Mouse (Mus musculus): ENCODE results near the gene Slc24a2. TPM values are rescaled to one million over a fixed set of nuclear protein-coding genes. Genes with fewer than 3 reads are reported as not detected.

Slc24a2 gene
- polyA plus RNA-seq, 1 experiment from 2014 or later: 1.0 TPM

- no peak overlapping the region for H3K4me3 ChIP-seq (replicated peaks)
Measured at GRCm38 (mm10) chr4:87184147-87184930, 45.9 kb downstream of the Slc24a2 start.

GRCm38 (mm10) chr4:87177116-87177515, 53.2 kb downstream of the Slc24a2 start:
- H3K9me3 ChIP-seq: no peaks in the 10 kb centered on the region
- no peak overlapping the region for H3K4me2 ChIP-seq
- no peak overlapping the region for H3K4me3 ChIP-seq (replicated peaks)
- no peaks in the 10 kb centered on the region for H3K4me1 ChIP-seq
- no peaks in the 10 kb centered on the region for H3K27me3 ChIP-seq
- no peak overlapping the region for H3K27ac ChIP-seq
- no peak overlapping the region for H3K9ac ChIP-seq
- no peaks in the 10 kb centered on the region for H3K36me3 ChIP-seq (replicated peaks)
- WGBS: 71% methylated on average over 3 of the region's 3 CpGs
- no peak for ATAC-seq (ENCODE audit: low FRiP score)

More at GRCm38 (mm10) chr4:87184147-87184930, 45.9 kb downstream of the Slc24a2 start:
- WGBS: 59% methylated on average over 10 of the region's 10 CpGs
- H3K9ac ChIP-seq: no peak overlapping the region
- no peaks in the 10 kb centered on the region for H3K9me3 ChIP-seq
- H3K27me3 ChIP-seq: no peaks in the 10 kb centered on the region
- peaks cover 8% of the 10 kb centered on the region for H3K4me1 ChIP-seq
- no peak for ATAC-seq (ENCODE audit: low FRiP score)
- no peaks in the 10 kb centered on the region for H3K36me3 ChIP-seq (replicated peaks)
- H3K4me2 ChIP-seq: no peak overlapping the region
- H3K27ac ChIP-seq: no peak overlapping the region

- no peak overlapping the region for H3K4me3 ChIP-seq (replicated peaks)
- 86% methylated on average over 6 of the region's 6 CpGs for WGBS
- no peaks in the 10 kb centered on the region for H3K9me3 ChIP-seq
- H3K27ac ChIP-seq: no peak overlapping the region
- no peaks in the 10 kb centered on the region for H3K27me3 ChIP-seq
- H3K36me3 ChIP-seq (replicated peaks): no peaks in the 10 kb centered on the region
- no peak overlapping the region for H3K4me2 ChIP-seq
- ATAC-seq (ENCODE audit: low FRiP score): no peak
- no peaks in the 10 kb centered on the region for H3K4me1 ChIP-seq
- no peak overlapping the region for H3K9ac ChIP-seq
Measured at GRCm38 (mm10) chr4:87163945-87164344, 66.3 kb downstream of the Slc24a2 start.

GRCm38 (mm10) chr4:87158053-87158452, 72.2 kb downstream of the Slc24a2 start:
- Histone ChIP-seq H3K36me3 (replicated peaks) (no peaks in the 10 kb centered on the region), H3K4me2 (no peak overlapping the region), H3K4me3 (replicated peaks) (no peak overlapping the region), H3K9ac (no peak overlapping the region), H3K4me1 (no peaks in the 10 kb centered on the region), H3K27me3 (no peaks in the 10 kb centered on the region), H3K27ac (no peak overlapping the region), H3K9me3 (no peaks in the 10 kb centered on the region)
- WGBS: over 99% methylated on average over 4 of the region's 4 CpGs
- ATAC-seq (ENCODE audit: low FRiP score): no peak

GRCm38 (mm10) chr4:87151990-87152389, 78.3 kb downstream of the Slc24a2 start:
- no peak for ATAC-seq (ENCODE audit: low FRiP score)
- no peak overlapping the region for H3K4me2 ChIP-seq
- no peak overlapping the region for H3K27ac ChIP-seq
- WGBS: 85% methylated on average over 7 of the region's 7 CpGs
- H3K36me3 ChIP-seq (replicated peaks): no peaks in the 10 kb centered on the region
- H3K4me1 ChIP-seq: no peaks in the 10 kb centered on the region
- H3K9me3 ChIP-seq: no peaks in the 10 kb centered on the region
- no peaks in the 10 kb centered on the region for H3K27me3 ChIP-seq
- H3K4me3 ChIP-seq (replicated peaks): no peak overlapping the region
- no peak overlapping the region for H3K9ac ChIP-seq

GRCm38 (mm10) chr4:87149584-87149983, 80.7 kb downstream of the Slc24a2 start:
- Histone ChIP-seq H3K4me3 (replicated peaks) (no peak overlapping the region), H3K27ac (no peak overlapping the region)
- ATAC-seq (ENCODE audit: low FRiP score): no peak

GRCm38 (mm10) chr4:87141590-87142365, 88.5 kb downstream of the Slc24a2 start:
- Histone ChIP-seq H3K36me3 (replicated peaks) (no peaks in the 10 kb centered on the region), H3K4me3 (replicated peaks) (no peak overlapping the region), H3K9me3 (no peaks in the 10 kb centered on the region), H3K27me3 (no peaks in the 10 kb centered on the region), H3K9ac (no peak overlapping the region), H3K4me2 (no peak overlapping the region), H3K27ac (no peak overlapping the region), H3K4me1 (peaks cover 6% of the 10 kb centered on the region; the same call in 1 of the 2 replicates)
- WGBS: 79% methylated on average over 12 of the region's 12 CpGs
- no peak for ATAC-seq (ENCODE audit: low FRiP score)

More at GRCm38 (mm10) chr4:87149584-87149983, 80.7 kb downstream of the Slc24a2 start:
- Histone ChIP-seq H3K4me1 (no peaks in the 10 kb centered on the region), H3K36me3 (replicated peaks) (no peaks in the 10 kb centered on the region), H3K9me3 (no peaks in the 10 kb centered on the region), H3K9ac (no peak overlapping the region), H3K4me2 (no peak overlapping the region), H3K27me3 (no peaks in the 10 kb centered on the region)
- 54% methylated on average over 2 of the region's 2 CpGs for WGBS

- no peak for ATAC-seq (ENCODE audit: low FRiP score)
- no peaks in the 10 kb centered on the region for H3K27me3 ChIP-seq
- no peaks in the 10 kb centered on the region for H3K36me3 ChIP-seq (replicated peaks)
- H3K9me3 ChIP-seq: no peaks in the 10 kb centered on the region
- H3K9ac ChIP-seq: no peak overlapping the region
- H3K4me3 ChIP-seq (replicated peaks): no peak overlapping the region
- no peak overlapping the region for H3K4me2 ChIP-seq
- H3K27ac ChIP-seq: no peak overlapping the region
- peaks cover 6% of the 10 kb centered on the region; the same call in 1 of the 2 replicates for H3K4me1 ChIP-seq
- WGBS: 80% methylated on average over 3 of the region's 3 CpGs
Measured at GRCm38 (mm10) chr4:87140901-87141300, 89.4 kb downstream of the Slc24a2 start.

GRCm38 (mm10) chr4:87132525-87132924, 97.8 kb downstream of the Slc24a2 start:
- Histone ChIP-seq H3K9me3 (no peaks in the 10 kb centered on the region), H3K27ac (no peak overlapping the region), H3K9ac (no peak overlapping the region), H3K4me1 (no peaks in the 10 kb centered on the region), H3K4me2 (no peak overlapping the region), H3K27me3 (no peaks in the 10 kb centered on the region), H3K36me3 (replicated peaks) (no peaks in the 10 kb centered on the region), H3K4me3 (replicated peaks) (no peak overlapping the region)
- 85% methylated on average over 5 of the region's 5 CpGs for WGBS
- no peak for ATAC-seq (ENCODE audit: low FRiP score)

- no peaks in the 10 kb centered on the region for H3K9me3 ChIP-seq
- no peak overlapping the region for H3K9ac ChIP-seq
- no peak overlapping the region for H3K27ac ChIP-seq
- H3K4me1 ChIP-seq: no peaks in the 10 kb centered on the region
- no peak overlapping the region for H3K4me2 ChIP-seq
- 80% methylated on average over 4 of the region's 4 CpGs for WGBS
- no peaks in the 10 kb centered on the region for H3K36me3 ChIP-seq (replicated peaks)
- no peaks in the 10 kb centered on the region for H3K27me3 ChIP-seq
- no peak overlapping the region for H3K4me3 ChIP-seq (replicated peaks)
- ATAC-seq (ENCODE audit: low FRiP score): no peak
Measured at GRCm38 (mm10) chr4:87126756-87127155, 103.5 kb downstream of the Slc24a2 start.

GRCm38 (mm10) chr4:87119758-87120157, 110.5 kb downstream of the Slc24a2 start:
- Histone ChIP-seq H3K27ac (no peak overlapping the region), H3K9me3 (no peaks in the 10 kb centered on the region), H3K36me3 (replicated peaks) (no peaks in the 10 kb centered on the region), H3K4me2 (no peak overlapping the region), H3K27me3 (no peaks in the 10 kb centered on the region), H3K4me1 (no peaks in the 10 kb centered on the region), H3K4me3 (replicated peaks) (no peak overlapping the region), H3K9ac (no peak overlapping the region)
- 43% methylated on average over 4 of the region's 4 CpGs for WGBS
- no peak for ATAC-seq (ENCODE audit: low FRiP score)

GRCm38 (mm10) chr4:87115726-87116125, 114.6 kb downstream of the Slc24a2 start:
- Histone ChIP-seq H3K36me3 (replicated peaks) (no peaks in the 10 kb centered on the region), H3K4me1 (no peaks in the 10 kb centered on the region), H3K9me3 (no peaks in the 10 kb centered on the region), H3K27ac (no peak overlapping the region), H3K4me3 (replicated peaks) (no peak overlapping the region), H3K4me2 (no peak overlapping the region), H3K9ac (no peak overlapping the region), H3K27me3 (no peaks in the 10 kb centered on the region)
- whole genome bisulfite sequencing: 70% methylated on average over 4 of the region's 4 CpGs
- no peak for ATAC-seq (ENCODE audit: low FRiP score)
